13 mouse cellular contexts compared by ENCODE assay signal in genomic region chr12:91056885-91057284, GRCm38 (mm10).
"Had no signal": no experiment of that assay in that cellular context is flagged by ENCODE, and none has a peak within 500 bp of the region (broad histone marks: within the 10 kb centered on the region; RNA-seq: fewer than 3 reads in every experiment).

No protein-coding gene starts in this region.

- DNase-seq: kidney, adult 2 months; kidney, postnatal 25 days; lung, embryonic 14.5 days; lung, postnatal 14 days; right cerebral cortex, postnatal 14 days; thymus, adult 18-20 months; thymus, postnatal 25 days had no signal

- H3K4me3 ChIP-seq: kidney, embryonic 15.5 days; limb, embryonic 12.5 days; megakaryocyte, embryonic 14.5 days; midbrain, embryonic 12.5 days had no signal

- H3K9me3 ChIP-seq: kidney, embryonic 15.5 days; limb, embryonic 12.5 days; megakaryocyte, embryonic 14.5 days; midbrain, embryonic 12.5 days had no signal

- H3K9ac ChIP-seq: kidney, embryonic 15.5 days; limb, embryonic 12.5 days; liver, embryonic 14.5 days; lung, embryonic 14.5 days; midbrain, embryonic 12.5 days had no signal

- H3K36me3 ChIP-seq: kidney, embryonic 15.5 days; limb, embryonic 12.5 days; midbrain, embryonic 12.5 days had no signal

- H3K4me1 ChIP-seq: kidney, embryonic 15.5 days; limb, embryonic 12.5 days; megakaryocyte, embryonic 14.5 days; midbrain, embryonic 12.5 days had no signal

- H3K27me3 ChIP-seq: kidney, embryonic 15.5 days; limb, embryonic 12.5 days; megakaryocyte, embryonic 14.5 days; midbrain, embryonic 12.5 days had no signal

- H3K4me2 ChIP-seq: kidney, embryonic 15.5 days; limb, embryonic 12.5 days; lung, embryonic 14.5 days; midbrain, embryonic 12.5 days had no signal

- H3K27ac ChIP-seq: kidney, embryonic 15.5 days; limb, embryonic 12.5 days; liver, embryonic 14.5 days; macrophage; midbrain, embryonic 12.5 days had no signal
